Mouse (Mus musculus): ENCODE results near the gene Gucy2e. TPM values are rescaled to one million over a fixed set of nuclear protein-coding genes. Genes with fewer than 3 reads are reported as not detected.
A peak's percentile ranks its signal among the peaks of the same experiment; 100 is the strongest.

Gucy2e gene
- polyA plus RNA-seq, 1 experiment from 2014 or later: not detected

GRCm38 (mm10) chr11:69233141-69233540 is 3.7 kb downstream of the Gucy2e start:
- no peak for TF ChIP-seq CTCF (IDR thresholded peaks at IDR 0.05; ENCODE audit: low read depth)
- no peak for TF ChIP-seq EP300 (IDR thresholded peaks at IDR 0.05; ENCODE audit: low read depth)
- no peak for ATAC-seq
- no peaks in the 10 kb centered on the region for H3K36me3 ChIP-seq (replicated peaks; ENCODE audit: insufficient read depth, low read length)
- no peak for DNase-seq
- no peak overlapping the region for H3K9ac ChIP-seq (replicated peaks)
- WGBS (ENCODE audit: insufficient replicate concordance): 31% methylated on average over 2 of the region's 2 CpGs
- H3K27me3 ChIP-seq (ENCODE audit: insufficient read depth, low read length): peaks cover 46% of the 10 kb centered on the region
- no peak overlapping the region for H3K4me3 ChIP-seq (ENCODE audit: low read depth, low read length)
- no peaks in the 10 kb centered on the region for H3K9me3 ChIP-seq (ENCODE audit: low read length)
- no peak overlapping the region for H3K27ac ChIP-seq (ENCODE audit: low read depth)
- peaks cover 14% of the 10 kb centered on the region for H3K4me1 ChIP-seq (ENCODE audit: insufficient read depth)
- H3K4me2 ChIP-seq (ENCODE audit: low read depth, low read length): no peak overlapping the region

- Histone ChIP-seq H3K4me2 (ENCODE audit: low read depth, low read length) (no peak overlapping the region), H3K9me3 (ENCODE audit: low read length) (no peaks in the 10 kb centered on the region), H3K4me1 (ENCODE audit: insufficient read depth) (peaks cover 9% of the 10 kb centered on the region), H3K4me3 (ENCODE audit: low read depth, low read length) (no peak overlapping the region), H3K27ac (ENCODE audit: low read depth) (no peak overlapping the region), H3K27me3 (ENCODE audit: insufficient read depth, low read length) (peaks cover 20% of the 10 kb centered on the region), H3K36me3 (replicated peaks; ENCODE audit: insufficient read depth, low read length) (no peaks in the 10 kb centered on the region), H3K9ac (replicated peaks) (no peak overlapping the region)
- DNase-seq: no peak
- no peak for ATAC-seq
- WGBS (ENCODE audit: insufficient replicate concordance): 73% methylated on average over 4 of the region's 4 CpGs
- TF ChIP-seq EP300 (IDR thresholded peaks at IDR 0.05; ENCODE audit: low read depth) (no peak), CTCF (IDR thresholded peaks at IDR 0.05; ENCODE audit: low read depth) (peak; percentile 15; the same call in 1 of the 2 replicates)
Measured at GRCm38 (mm10) chr11:69230420-69230819, 6.4 kb downstream of the Gucy2e start.

- Histone ChIP-seq H3K9me3 (ENCODE audit: low read length) (no peaks in the 10 kb centered on the region), H3K9ac (replicated peaks) (no peak overlapping the region), H3K4me1 (ENCODE audit: insufficient read depth) (no peaks in the 10 kb centered on the region), H3K4me3 (ENCODE audit: low read depth, low read length) (no peak overlapping the region), H3K36me3 (replicated peaks; ENCODE audit: insufficient read depth, low read length) (no peaks in the 10 kb centered on the region), H3K4me2 (ENCODE audit: low read depth, low read length) (no peak overlapping the region), H3K27ac (ENCODE audit: low read depth) (no peak overlapping the region), H3K27me3 (ENCODE audit: insufficient read depth, low read length) (0 out of 2 replicates have a peak, but pooled peaks cover 4% of the 10 kb centered on the region)
- DNase-seq: no peak
- TF ChIP-seq CTCF (IDR thresholded peaks at IDR 0.05; ENCODE audit: low read depth) (no peak), EP300 (IDR thresholded peaks at IDR 0.05; ENCODE audit: low read depth) (no peak)
- WGBS (ENCODE audit: insufficient replicate concordance): 71% methylated on average over 1 of the region's 1 CpGs
- ATAC-seq: no peak
Measured at GRCm38 (mm10) chr11:69225715-69226114, 11.1 kb downstream of the Gucy2e start.

GRCm38 (mm10) chr11:69223101-69223500 is 13.7 kb downstream of the Gucy2e start:
- no peak for TF ChIP-seq CTCF (IDR thresholded peaks at IDR 0.05; ENCODE audit: low read depth)
- no peak for TF ChIP-seq EP300 (IDR thresholded peaks at IDR 0.05; ENCODE audit: low read depth)
- no peaks in the 10 kb centered on the region for H3K9me3 ChIP-seq (ENCODE audit: low read length)
- no peak for DNase-seq
- no peak overlapping the region for H3K9ac ChIP-seq (replicated peaks)
- no peak for ATAC-seq
- H3K4me1 ChIP-seq (ENCODE audit: insufficient read depth): no peaks in the 10 kb centered on the region
- no peak overlapping the region for H3K4me3 ChIP-seq (ENCODE audit: low read depth, low read length)
- no peaks in the 10 kb centered on the region for H3K27me3 ChIP-seq (ENCODE audit: insufficient read depth, low read length)
- H3K27ac ChIP-seq (ENCODE audit: low read depth): no peak overlapping the region
- 70% methylated on average over 4 of the region's 4 CpGs for WGBS (ENCODE audit: insufficient replicate concordance)
- H3K36me3 ChIP-seq (replicated peaks; ENCODE audit: insufficient read depth, low read length): no peaks in the 10 kb centered on the region
- no peak overlapping the region for H3K4me2 ChIP-seq (ENCODE audit: low read depth, low read length)

GRCm38 (mm10) chr11:69221070-69221469 is 15.8 kb downstream of the Gucy2e start:
- DNase-seq (no peak), ATAC-seq (no peak)
- Histone ChIP-seq H3K4me1 (ENCODE audit: insufficient read depth) (no peaks in the 10 kb centered on the region), H3K27me3 (ENCODE audit: insufficient read depth, low read length) (no peaks in the 10 kb centered on the region), H3K9me3 (ENCODE audit: low read length) (no peaks in the 10 kb centered on the region), H3K9ac (replicated peaks) (no peak overlapping the region), H3K4me3 (ENCODE audit: low read depth, low read length) (no peak overlapping the region), H3K36me3 (replicated peaks; ENCODE audit: insufficient read depth, low read length) (no peaks in the 10 kb centered on the region), H3K4me2 (ENCODE audit: low read depth, low read length) (no peak overlapping the region), H3K27ac (ENCODE audit: low read depth) (no peak overlapping the region)
- 69% methylated on average over 4 of the region's 4 CpGs for WGBS (ENCODE audit: insufficient replicate concordance)
- TF ChIP-seq EP300 (IDR thresholded peaks at IDR 0.05; ENCODE audit: low read depth): no peak
- TF ChIP-seq CTCF (IDR thresholded peaks at IDR 0.05; ENCODE audit: low read depth): 0 out of 2 replicates have a peak, but pooled peaks have one; percentile 6

- no peak overlapping the region for H3K9ac ChIP-seq (replicated peaks)
Measured at GRCm38 (mm10) chr11:69218661-69219060, 18.2 kb downstream of the Gucy2e start.

GRCm38 (mm10) chr11:69217411-69217810 is 19.4 kb downstream of the Gucy2e start:
- H3K27me3 ChIP-seq (ENCODE audit: insufficient read depth, low read length): no peaks in the 10 kb centered on the region
- no peaks in the 10 kb centered on the region for H3K36me3 ChIP-seq (replicated peaks; ENCODE audit: insufficient read depth, low read length)
- TF ChIP-seq CTCF (IDR thresholded peaks at IDR 0.05; ENCODE audit: low read depth) (no peak), EP300 (IDR thresholded peaks at IDR 0.05; ENCODE audit: low read depth) (no peak)

More at GRCm38 (mm10) chr11:69218661-69219060, 18.2 kb downstream of the Gucy2e start:
- Histone ChIP-seq H3K36me3 (replicated peaks; ENCODE audit: insufficient read depth, low read length) (no peaks in the 10 kb centered on the region), H3K9me3 (ENCODE audit: low read length) (no peaks in the 10 kb centered on the region), H3K4me3 (ENCODE audit: low read depth, low read length) (no peak overlapping the region), H3K27ac (ENCODE audit: low read depth) (no peak overlapping the region), H3K4me1 (ENCODE audit: insufficient read depth) (no peaks in the 10 kb centered on the region), H3K27me3 (ENCODE audit: insufficient read depth, low read length) (no peaks in the 10 kb centered on the region), H3K4me2 (ENCODE audit: low read depth, low read length) (no peak overlapping the region)
- ATAC-seq (no peak), DNase-seq (no peak)
- 32% methylated on average over 2 of the region's 2 CpGs for WGBS (ENCODE audit: insufficient replicate concordance)
- TF ChIP-seq CTCF (IDR thresholded peaks at IDR 0.05; ENCODE audit: low read depth) (no peak), EP300 (IDR thresholded peaks at IDR 0.05; ENCODE audit: low read depth) (no peak)

More at GRCm38 (mm10) chr11:69217411-69217810, 19.4 kb downstream of the Gucy2e start:
- DNase-seq (no peak), ATAC-seq (no peak)
- Histone ChIP-seq H3K27ac (ENCODE audit: low read depth) (no peak overlapping the region), H3K4me1 (ENCODE audit: insufficient read depth) (no peaks in the 10 kb centered on the region), H3K9ac (replicated peaks) (no peak overlapping the region), H3K9me3 (ENCODE audit: low read length) (no peaks in the 10 kb centered on the region), H3K4me3 (ENCODE audit: low read depth, low read length) (no peak overlapping the region), H3K4me2 (ENCODE audit: low read depth, low read length) (no peak overlapping the region)
- WGBS (ENCODE audit: insufficient replicate concordance): 74% methylated on average over 5 of the region's 5 CpGs

All from liver, postnatal 0 days (tissue).